ENCODE assay signal across 8 mouse cellular contexts in genomic region chr5:34187601-34188316, GRCm38 (mm10). TPM values are rescaled to one million over a fixed set of nuclear protein-coding genes. Genes with fewer than 3 reads are reported as not detected.
DNase-seq lines count a peak whose midpoint lies in the region; ATAC-seq and TF ChIP-seq lines count a peak whose summit lies in the region.

TSS of gene Mxd4 (minus strand) at chr5:34187720.

- no peak within 1 kb of the TSS for H3K27ac ChIP-seq in ES-Bruce4 (ENCODE audit: insufficient read depth, low read length)
- H3K27ac ChIP-seq in forebrain, embryonic 13.5 days: peak within 1 kb of the TSS; percentile 82
- H3K27ac ChIP-seq in liver, postnatal 0 days (ENCODE audit: low read depth): peak within 1 kb of the TSS; percentile 96
- H3K27ac ChIP-seq in neural tube, embryonic 14.5 days (ENCODE audit: low read depth, low read length): peak within 1 kb of the TSS; percentile 87

- peak; percentile 92 for ATAC-seq in cerebellum, adult (ENCODE audit: insufficient number of reproducible peaks, low FRiP score, low TSS enrichment)
- peak; percentile 99 for ATAC-seq in forebrain, embryonic 13.5 days
- ATAC-seq in liver, postnatal 0 days: peak; percentile 97
- ATAC-seq in neural tube, embryonic 14.5 days (ENCODE audit: low read depth): peak; percentile 99

- no peak for TF ChIP-seq CTCF in ES-Bruce4 (IDR thresholded peaks at IDR 0.05; ENCODE audit: low read depth, low read length)
- TF ChIP-seq CTCF in liver, postnatal 0 days (IDR thresholded peaks at IDR 0.05; ENCODE audit: low read depth): no peak

- no peak for TF ChIP-seq EP300 in ES-Bruce4 (IDR thresholded peaks at IDR 0.05; ENCODE audit: insufficient read depth, low read depth, low read length)
- no peak for TF ChIP-seq EP300 in liver, postnatal 0 days (IDR thresholded peaks at IDR 0.05; ENCODE audit: low read depth)

- H3K4me2 ChIP-seq in forebrain, embryonic 13.5 days: peak within 1 kb of the TSS; percentile 84
- H3K4me2 ChIP-seq in liver, postnatal 0 days (ENCODE audit: low read depth, low read length): peak within 1 kb of the TSS; percentile 97
- peak within 1 kb of the TSS; percentile 79 for H3K4me2 ChIP-seq in neural tube, embryonic 14.5 days (ENCODE audit: low read depth, low read length)

- no peaks in the 10 kb centered on the region for H3K4me1 ChIP-seq in ES-Bruce4 (ENCODE audit: control insufficient read depth, insufficient read depth, low read length)
- peaks cover 48% of the 10 kb centered on the region for H3K4me1 ChIP-seq in forebrain, embryonic 13.5 days
- peaks cover 47% of the 10 kb centered on the region for H3K4me1 ChIP-seq in liver, postnatal 0 days (ENCODE audit: insufficient read depth)
- H3K4me1 ChIP-seq in neural tube, embryonic 14.5 days (ENCODE audit: control insufficient read depth, insufficient read depth, low read length): peaks cover 30% of the 10 kb centered on the region

- peak; percentile 99 to 100 for DNase-seq in heart, postnatal 10 days
- DNase-seq in large intestine, adult 2 months (ENCODE audit: low read depth, low spot score): peak; percentile 97
- peak; percentile 96 for DNase-seq in liver, postnatal 0 days
- DNase-seq in testis, postnatal 10 days (ENCODE audit: low spot score): peak; percentile 97

- H3K4me3 ChIP-seq in ES-Bruce4 (ENCODE audit: low read depth, low read length): peak within 1 kb of the TSS; percentile 82
- H3K4me3 ChIP-seq in forebrain, embryonic 13.5 days: peak within 1 kb of the TSS; percentile 88
- peak within 1 kb of the TSS; percentile 87 for H3K4me3 ChIP-seq in liver, postnatal 0 days (ENCODE audit: low read depth, low read length)
- H3K4me3 ChIP-seq in neural tube, embryonic 14.5 days (ENCODE audit: low read depth, low read length): peak within 1 kb of the TSS; percentile 94

- intact Hi-C loops in heart, postnatal 10 days (cut with DNase I): no loop called here

- no peak for TF ChIP-seq POLR2A in ES-Bruce4 (IDR thresholded peaks at IDR 0.05; ENCODE audit: insufficient read depth, low read length)

- H3K27me3 ChIP-seq in ES-Bruce4 (ENCODE audit: control insufficient read depth, insufficient read depth, low read length, poor library complexity, severe bottlenecking): no peaks in the 10 kb centered on the region
- H3K27me3 ChIP-seq in forebrain, embryonic 13.5 days: peaks cover 8% of the 10 kb centered on the region; the same call in 1 of the 2 replicates
- H3K27me3 ChIP-seq in liver, postnatal 0 days (ENCODE audit: insufficient read depth, low read length): no peaks in the 10 kb centered on the region
- H3K27me3 ChIP-seq in neural tube, embryonic 14.5 days (ENCODE audit: control insufficient read depth, insufficient read depth, low read length): no peaks in the 10 kb centered on the region

- H3K9me3 ChIP-seq in ES-Bruce4 (replicated peaks; ENCODE audit: control insufficient read depth, insufficient read depth, low read length, poor library complexity, severe bottlenecking): no peaks in the 10 kb centered on the region
- H3K9me3 ChIP-seq in forebrain, embryonic 13.5 days (replicated peaks): no peaks in the 10 kb centered on the region
- no peaks in the 10 kb centered on the region for H3K9me3 ChIP-seq in liver, postnatal 0 days (ENCODE audit: low read length)
- no peaks in the 10 kb centered on the region for H3K9me3 ChIP-seq in neural tube, embryonic 14.5 days (ENCODE audit: control insufficient read depth, low read length)

- H3K9ac ChIP-seq in ES-Bruce4 (ENCODE audit: low read depth, poor library complexity, severe bottlenecking): peak within 1 kb of the TSS; percentile 34
- H3K9ac ChIP-seq in forebrain, embryonic 13.5 days: peak within 1 kb of the TSS; percentile 89
- H3K9ac ChIP-seq in liver, postnatal 0 days (replicated peaks): peak within 1 kb of the TSS; percentile 81
- peak within 1 kb of the TSS; percentile 90 for H3K9ac ChIP-seq in neural tube, embryonic 14.5 days (replicated peaks; ENCODE audit: low read depth, low read length)

- no peaks in the 10 kb centered on the region for H3K36me3 ChIP-seq in ES-Bruce4 (ENCODE audit: control insufficient read depth, insufficient read depth, low read length, poor library complexity, severe bottlenecking)
- no peaks in the 10 kb centered on the region for H3K36me3 ChIP-seq in forebrain, embryonic 13.5 days (ENCODE audit: poor library complexity, severe bottlenecking)
- peaks cover 6% of the 10 kb centered on the region; the same call in 1 of the 2 replicates for H3K36me3 ChIP-seq in liver, postnatal 0 days (replicated peaks; ENCODE audit: insufficient read depth, low read length)
- H3K36me3 ChIP-seq in neural tube, embryonic 14.5 days (ENCODE audit: control insufficient read depth, insufficient read depth, low read length): peaks cover 4% of the 10 kb centered on the region; the same call in 1 of the 2 replicates

- WGBS in forebrain, embryonic 13.5 days: under 1% methylated on average over 56 of the region's 60 CpGs
- under 1% methylated on average over 60 of the region's 60 CpGs for WGBS in large intestine, adult 2 months
- whole genome bisulfite sequencing in liver, postnatal 0 days (ENCODE audit: insufficient replicate concordance): under 1% methylated on average over 60 of the region's 60 CpGs
- WGBS in neural tube, embryonic 14.5 days: under 1% methylated on average over 59 of the region's 60 CpGs

RNA-seq across cellular contexts. Expression of gene Mxd4, which starts in this region (rescaled TPM):
- 4.3 and 6.5 TPM in 2 replicates for polyA plus RNA-seq in ES-Bruce4 (2011; ENCODE audit: insufficient read depth, insufficient read length, low read depth, missing spikeins)
- 28.2 and 31.1 TPM in 2 replicates for polyA plus RNA-seq in forebrain, embryonic 13.5 days (2015; fragmentation: Nextera tagmentation; extraction: Ambion mirVana)
- 100 to 1,000 TPM; 109 to 119 TPM for total RNA-seq in heart, postnatal 10 days (2021)
- 48.9 and 65.6 TPM in 2 replicates for polyA plus RNA-seq in large intestine, adult 2 months (2012; rRNA removed)
- polyA plus RNA-seq in liver, postnatal 0 days (2015; fragmentation: Nextera tagmentation; extraction: Ambion mirVana): 7.5 and 9.4 TPM in 2 replicates
- polyA plus RNA-seq in neural tube, embryonic 14.5 days (2014; fragmentation: Nextera tagmentation; extraction: Ambion mirVana): 26.7 and 36.2 TPM in 2 replicates

Comparison
In these comparisons a context has a peak if more than half of its experiments do, and no peak if none do; other contexts are left out.
1. H3K9ac ChIP-seq: peak in every context shown above with its lines; median percentile 90 in neural tube, embryonic 14.5 days; 89 in forebrain, embryonic 13.5 days; 81 in liver, postnatal 0 days; 34 in ES-Bruce4.